Mouse (Mus musculus): Measurements from ENCODE around the gene Vmn1r237. TPM values are rescaled to one million over a fixed set of nuclear protein-coding genes. Genes with fewer than 3 reads are reported as not detected.

The Vmn1r237 gene
- polyA plus RNA-seq (2012) = not detected in 2 replicates

- Histone ChIP-seq H3K4me1 (ENCODE audit: control insufficient read depth) (no peaks in the 10 kb centered on the region), H3K4me3 (replicated peaks) (no peak within 1 kb of the TSS), H3K36me3 (ENCODE audit: control insufficient read depth) (no peaks in the 10 kb centered on the region), H3K27me3 (ENCODE audit: control insufficient read depth) (no peaks in the 10 kb centered on the region), H3K9me3 (ENCODE audit: control insufficient read depth, low read length) (no peaks in the 10 kb centered on the region)
- TF ChIP-seq GATA1 (IDR thresholded peaks at IDR 0.05; ENCODE audit: low read length) (no peak), TAL1 (IDR thresholded peaks at IDR 0.05; ENCODE audit: low read length) (no peak)
These were observed at the start of gene Vmn1r237 for GRCm38 (mm10) chr17:21311565-21311964. TSS of gene Vmn1r237 (plus strand) at chr17:21311865.

- H3K27me3 ChIP-seq (ENCODE audit: control insufficient read depth) = no peaks in the 10 kb centered on the region
- H3K9me3 ChIP-seq (ENCODE audit: control insufficient read depth, low read length) = no peaks in the 10 kb centered on the region
- TF ChIP-seq GATA1 (IDR thresholded peaks at IDR 0.05; ENCODE audit: low read length) = no peak
- no peak for TF ChIP-seq TAL1 (IDR thresholded peaks at IDR 0.05; ENCODE audit: low read length)
- no peak overlapping the region for H3K4me3 ChIP-seq (replicated peaks)
- H3K4me1 ChIP-seq (ENCODE audit: control insufficient read depth) = no peaks in the 10 kb centered on the region
- no peaks in the 10 kb centered on the region for H3K36me3 ChIP-seq (ENCODE audit: control insufficient read depth)
These were observed 39.6 kb upstream of the Vmn1r237 start for GRCm38 (mm10) chr17:21272103-21272502.

GRCm38 (mm10) chr17:21282642-21283041, 29.0 kb upstream of the Vmn1r237 start, which contains the start of gene Vmn1r236:
TSS of gene Vmn1r236 (plus strand) at chr17:21282942.
- Histone ChIP-seq H3K4me1 (ENCODE audit: control insufficient read depth) (no peaks in the 10 kb centered on the region), H3K36me3 (ENCODE audit: control insufficient read depth) (no peaks in the 10 kb centered on the region), H3K9me3 (ENCODE audit: control insufficient read depth, low read length) (no peaks in the 10 kb centered on the region), H3K27me3 (ENCODE audit: control insufficient read depth) (no peaks in the 10 kb centered on the region), H3K4me3 (replicated peaks) (no peak within 1 kb of the TSS)
- no peak for TF ChIP-seq TAL1 (IDR thresholded peaks at IDR 0.05; ENCODE audit: low read length)
- no peak for TF ChIP-seq GATA1 (IDR thresholded peaks at IDR 0.05; ENCODE audit: low read length)

GRCm38 (mm10) chr17:21284395-21284794, 27.3 kb upstream of the Vmn1r237 start:
- Histone ChIP-seq H3K9me3 (ENCODE audit: control insufficient read depth, low read length) (no peaks in the 10 kb centered on the region), H3K27me3 (ENCODE audit: control insufficient read depth) (no peaks in the 10 kb centered on the region)
- no peak for TF ChIP-seq GATA1 (IDR thresholded peaks at IDR 0.05; ENCODE audit: low read length)
- no peak for TF ChIP-seq TAL1 (IDR thresholded peaks at IDR 0.05; ENCODE audit: low read length)

GRCm38 (mm10) chr17:21289695-21290094, 22.0 kb upstream of the Vmn1r237 start:
- no peak overlapping the region for H3K4me3 ChIP-seq (replicated peaks)
- no peak for TF ChIP-seq GATA1 (IDR thresholded peaks at IDR 0.05; ENCODE audit: low read length)
- TF ChIP-seq TAL1 (IDR thresholded peaks at IDR 0.05; ENCODE audit: low read length) = no peak
- H3K27me3 ChIP-seq (ENCODE audit: control insufficient read depth) = no peaks in the 10 kb centered on the region
- H3K4me1 ChIP-seq (ENCODE audit: control insufficient read depth) = no peaks in the 10 kb centered on the region
- H3K9me3 ChIP-seq (ENCODE audit: control insufficient read depth, low read length) = no peaks in the 10 kb centered on the region
- H3K36me3 ChIP-seq (ENCODE audit: control insufficient read depth) = no peaks in the 10 kb centered on the region

More at GRCm38 (mm10) chr17:21284395-21284794, 27.3 kb upstream of the Vmn1r237 start:
- H3K4me3 ChIP-seq (replicated peaks) = no peak overlapping the region
- H3K4me1 ChIP-seq (ENCODE audit: control insufficient read depth) = no peaks in the 10 kb centered on the region
- no peaks in the 10 kb centered on the region for H3K36me3 ChIP-seq (ENCODE audit: control insufficient read depth)

Other genes with a start within 250 kb of the Vmn1r237 start
- gene Vmn1r234, start 85.8 kb upstream of the Vmn1r237 start, polyA plus RNA-seq (2012) = 0.01 TPM in 2 replicates
- 0.04 TPM in 1 of 2 replicates, not detected in the other for gene Vmn1r235, start 55.5 kb upstream of the Vmn1r237 start, polyA plus RNA-seq (2012)
- gene Vmn1r236, start 28.9 kb upstream of the Vmn1r237 start, polyA plus RNA-seq (2012) = not detected in 2 replicates
- not detected in 2 replicates for gene Zfp677, start 71.9 kb downstream of the Vmn1r237 start, polyA plus RNA-seq (2012)
- gene Zfp54, start 111.4 kb downstream of the Vmn1r237 start, polyA plus RNA-seq (2012) = not detected in 2 replicates
- gene Zfp51, start 138.5 kb downstream of the Vmn1r237 start, polyA plus RNA-seq (2012) = 0.03 and 0.04 TPM in 2 replicates
- 0.05 and 0.13 TPM in 2 replicates for gene Zfp53, start 177.1 kb downstream of the Vmn1r237 start, polyA plus RNA-seq (2012)
- gene Zfp52, start 223.7 kb downstream of the Vmn1r237 start, polyA plus RNA-seq (2012) = 0.01 TPM in 1 of 2 replicates, not detected in the other